Mouse (Mus musculus) embryonic facial prominence, embryonic 13.5 days (tissue): ENCODE data around the gene Gab2. TPM values are rescaled to one million over a fixed set of nuclear protein-coding genes. Genes with fewer than 3 reads are reported as not detected.

Experiments used
- ATAC-seq: fragments of 200-750 bp; cut with Nextera tagmentation; 2 replicates; pipeline ENCODE4 v1.8.0; 2017; ENCODE audit warnings: low read depth; ENCODE audit not compliant: insufficient number of reproducible peaks, insufficient read depth, low FRiP score, low TSS enrichment
- H3K27ac ChIP-seq: fragments of 300-500 bp; sonication (generic); 2 replicates; pipeline ENCODE4 v1.5.1; 2015; ENCODE audit warnings: moderate library complexity, mild to moderate bottlenecking, inconsistent platforms
- H3K27me3 ChIP-seq: fragments of 300-500 bp; sonication (generic); 2 replicates; pipeline ENCODE4 v1.6.1; 2015; ENCODE audit warnings: mild to moderate bottlenecking, inconsistent platforms
- H3K36me3 ChIP-seq: fragments of 300-500 bp; sonication (generic); 2 replicates; pipeline ENCODE4 v1.6.1; 2015; ENCODE audit warnings: mild to moderate bottlenecking, inconsistent platforms
- H3K4me1 ChIP-seq: fragments of 300-500 bp; sonication (generic); 2 replicates; pipeline ENCODE4 v1.6.1; 2015; ENCODE audit warnings: inconsistent platforms
- H3K4me2 ChIP-seq: fragments of 300-500 bp; sonication (generic); 2 replicates; pipeline ENCODE4 v1.6.1; 2015; ENCODE audit warnings: moderate library complexity, mild to moderate bottlenecking, inconsistent platforms
- H3K4me3 ChIP-seq: fragments of 300-500 bp; sonication (generic); 2 replicates; pipeline ENCODE4 v1.5.1; 2015; ENCODE audit warnings: mild to moderate bottlenecking, inconsistent platforms
- H3K9ac ChIP-seq: fragments of 300-500 bp; sonication (generic); 2 replicates; pipeline ENCODE4 v1.6.1; 2015; ENCODE audit warnings: mild to moderate bottlenecking, inconsistent platforms
- H3K9me3 ChIP-seq: fragments of 300-500 bp; sonication (generic); 2 replicates; pipeline ENCODE4 v1.6.1; 2016; ENCODE audit warnings: inconsistent platforms
- WGBS: fragments of 180-500 bp; shearing (Covaris S2); methylation state at CpG from one replicate; pipeline ENCODE4 v1.1.7; 2015; ENCODE audit warnings: mixed read lengths; 5-methylcytosine and 5-hydroxymethylcytosine counted together
- polyA plus RNA-seq: library from polyadenylated mRNA; unstranded; fragments of >200 nt; fragmentation: Nextera tagmentation; extraction: Ambion mirVana; gene quantifications from 2 replicates; pipeline ENCODE4 v1.2.1, GENCODE M21; 2015

Gene Gab2
- polyA plus RNA-seq, 1 experiment from 2014 or later = 4.9 TPM

- Histone ChIP-seq H3K27ac (no peak overlapping the region), H3K9ac (no peak overlapping the region), H3K36me3 (no peaks in the 10 kb centered on the region), H3K27me3 (no peaks in the 10 kb centered on the region), H3K9me3 (0 out of 2 replicates have a peak, but pooled peaks cover 5% of the 10 kb centered on the region), H3K4me2 (no peak overlapping the region), H3K4me3 (no peak overlapping the region), H3K4me1 (no peaks in the 10 kb centered on the region)
- ATAC-seq = no peak
- WGBS = 75% methylated on average over 4 of the region's 4 CpGs
Measured at GRCm38 (mm10) chr7:97338593-97338992, 257.2 kb downstream of the Gab2 start.

GRCm38 (mm10) chr7:97339623-97340022 lies 258.2 kb downstream of the Gab2 start:
- H3K4me1 ChIP-seq = no peaks in the 10 kb centered on the region
- no peak overlapping the region for H3K27ac ChIP-seq
- no peak overlapping the region for H3K4me2 ChIP-seq
- 0 out of 2 replicates have a peak, but pooled peaks cover 5% of the 10 kb centered on the region for H3K9me3 ChIP-seq
- 86% methylated on average over 7 of the region's 7 CpGs for WGBS
- no peak overlapping the region for H3K4me3 ChIP-seq
- H3K27me3 ChIP-seq = no peaks in the 10 kb centered on the region
- no peak overlapping the region for H3K9ac ChIP-seq
- no peak for ATAC-seq
- no peaks in the 10 kb centered on the region for H3K36me3 ChIP-seq

GRCm38 (mm10) chr7:97340907-97341849 lies 259.8 kb downstream of the Gab2 start:
- no peaks in the 10 kb centered on the region for H3K27me3 ChIP-seq
- WGBS = 67% methylated on average over 18 of the region's 18 CpGs
- H3K4me2 ChIP-seq = no peak overlapping the region
- H3K36me3 ChIP-seq = no peaks in the 10 kb centered on the region
- H3K4me1 ChIP-seq = peaks cover 15% of the 10 kb centered on the region
- H3K27ac ChIP-seq = no peak overlapping the region
- H3K4me3 ChIP-seq = no peak overlapping the region
- H3K9me3 ChIP-seq = 0 out of 2 replicates have a peak, but pooled peaks cover 5% of the 10 kb centered on the region
- ATAC-seq = no peak
- no peak overlapping the region for H3K9ac ChIP-seq

DNA sequence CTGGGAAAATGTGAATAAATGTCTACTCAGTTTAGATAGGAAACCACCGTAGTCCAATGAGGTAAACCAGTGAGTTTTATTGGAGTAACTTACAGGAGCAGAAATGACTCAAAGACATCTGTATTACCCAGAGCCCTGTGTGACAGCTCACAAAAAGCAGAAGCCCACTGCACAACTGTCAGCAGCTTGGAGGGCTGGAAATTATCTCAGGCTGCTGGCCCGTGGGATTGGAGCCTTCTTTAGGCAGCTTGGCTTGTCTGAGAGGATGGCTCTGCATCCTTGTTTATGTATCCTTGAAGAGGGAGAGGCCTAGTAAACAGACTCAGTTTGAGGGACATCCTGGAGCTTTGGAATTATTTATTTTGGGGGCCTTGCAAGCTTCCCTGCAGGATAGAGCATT lies 261.6 kb downstream of the Gab2 start:
- no peaks in the 10 kb centered on the region for H3K27me3 ChIP-seq
- no peak overlapping the region for H3K4me3 ChIP-seq
- 0 out of 2 replicates have a peak, but pooled peaks cover 5% of the 10 kb centered on the region for H3K9me3 ChIP-seq
- WGBS = 76% methylated on average over 2 of the region's 2 CpGs
- no peak overlapping the region for H3K27ac ChIP-seq
- peaks cover 15% of the 10 kb centered on the region for H3K4me1 ChIP-seq
- no peak for ATAC-seq
- H3K4me2 ChIP-seq = no peak overlapping the region
- peaks cover 7% of the 10 kb centered on the region for H3K36me3 ChIP-seq
- H3K9ac ChIP-seq = no peak overlapping the region

- Histone ChIP-seq H3K36me3 (peaks cover 17% of the 10 kb centered on the region), H3K9ac (no peak overlapping the region), H3K27ac (no peak overlapping the region), H3K4me3 (no peak overlapping the region), H3K4me2 (no peak overlapping the region), H3K27me3 (no peaks in the 10 kb centered on the region), H3K4me1 (peaks cover 15% of the 10 kb centered on the region), H3K9me3 (0 out of 2 replicates have a peak, but pooled peaks cover 5% of the 10 kb centered on the region)
- WGBS = 85% methylated on average over 2 of the region's 2 CpGs
- ATAC-seq = no peak
Measured at GRCm38 (mm10) chr7:97344655-97345054, 263.3 kb downstream of the Gab2 start.

DNA sequence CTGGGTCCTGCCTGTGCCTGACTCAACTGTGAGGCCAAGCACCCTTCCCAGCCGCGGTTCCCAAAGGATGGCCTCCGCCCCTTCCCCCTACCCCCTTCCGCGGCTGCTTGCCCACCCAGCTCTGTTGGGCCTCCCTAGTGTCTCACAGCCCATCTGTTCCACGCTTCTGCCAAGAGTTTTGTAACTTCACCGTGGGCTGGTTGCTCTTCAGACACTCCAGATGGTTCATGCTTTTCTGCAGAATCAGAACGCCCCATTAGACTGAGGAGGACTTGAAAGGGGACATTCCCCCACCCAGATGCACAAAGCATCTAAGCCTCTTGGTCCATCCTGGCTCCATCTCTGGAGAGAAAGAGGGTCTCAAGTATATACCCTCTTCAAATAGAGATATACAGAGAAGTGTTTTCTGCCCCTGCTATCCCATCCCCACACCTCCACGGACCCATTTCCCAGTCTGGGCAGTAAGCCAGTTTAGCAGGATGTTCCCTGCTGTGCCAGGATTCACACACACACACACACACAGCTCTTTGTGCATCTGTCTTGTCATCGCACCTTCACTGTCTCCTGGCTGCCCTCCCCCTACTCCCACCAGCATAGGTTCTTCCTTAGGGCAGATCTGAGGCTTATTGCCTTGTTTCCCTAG lies 264.0 kb downstream of the Gab2 start:
- peaks cover 15% of the 10 kb centered on the region for H3K4me1 ChIP-seq
- peaks cover 17% of the 10 kb centered on the region for H3K36me3 ChIP-seq
- ATAC-seq = no peak
- 47% methylated on average over 10 of the region's 10 CpGs for WGBS
- H3K27me3 ChIP-seq = no peaks in the 10 kb centered on the region
- H3K9me3 ChIP-seq = no peaks in the 10 kb centered on the region
- H3K9ac ChIP-seq = no peak overlapping the region
- no peak overlapping the region for H3K4me3 ChIP-seq
- no peak overlapping the region for H3K27ac ChIP-seq
- H3K4me2 ChIP-seq = no peak overlapping the region

DNA sequence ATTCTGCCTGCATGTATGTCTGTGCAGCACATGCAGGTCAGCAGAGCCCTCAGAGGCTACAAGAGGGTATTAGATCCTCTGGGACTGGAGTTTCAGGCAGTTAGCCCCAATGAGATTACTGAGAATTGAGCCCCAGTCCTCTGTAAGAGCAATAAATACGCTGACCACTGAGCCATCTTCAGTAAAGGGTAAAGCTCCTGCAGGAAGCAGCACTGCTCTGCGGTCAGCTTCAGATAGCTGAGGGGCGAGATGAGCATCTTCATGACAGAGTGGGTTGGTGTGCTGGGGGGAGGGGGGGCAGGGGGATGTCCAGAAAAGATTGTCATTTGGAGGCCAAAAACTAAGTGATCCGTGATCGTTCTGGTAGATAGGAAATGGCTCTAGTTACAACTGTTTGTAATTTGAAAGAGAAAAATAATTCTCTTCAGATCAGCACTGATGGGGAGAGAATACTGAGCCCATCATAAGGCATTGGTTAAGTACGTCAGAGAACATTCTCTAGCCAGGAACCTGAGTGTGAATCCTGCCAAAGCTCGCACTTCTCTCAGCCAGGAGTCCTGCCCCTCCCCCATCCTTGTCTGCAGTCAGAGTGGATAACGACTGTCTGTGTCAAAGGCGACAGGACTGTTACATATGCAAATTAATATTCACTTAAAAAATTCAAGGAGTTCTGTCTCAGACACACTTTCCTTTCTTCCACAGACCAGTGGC lies 264.9 kb downstream of the Gab2 start:
- Histone ChIP-seq H3K27ac (no peak overlapping the region), H3K9me3 (no peaks in the 10 kb centered on the region), H3K27me3 (no peaks in the 10 kb centered on the region), H3K9ac (no peak overlapping the region), H3K36me3 (peaks cover 17% of the 10 kb centered on the region), H3K4me3 (no peak overlapping the region), H3K4me1 (peaks cover 15% of the 10 kb centered on the region), H3K4me2 (no peak overlapping the region)
- ATAC-seq = no peak
- 71% methylated on average over 9 of the region's 9 CpGs for WGBS

- WGBS = 79% methylated on average over 4 of the region's 4 CpGs
- Histone ChIP-seq H3K27ac (no peak overlapping the region), H3K9ac (no peak overlapping the region), H3K27me3 (no peaks in the 10 kb centered on the region), H3K9me3 (no peaks in the 10 kb centered on the region), H3K4me1 (peaks cover 15% of the 10 kb centered on the region), H3K4me2 (no peak overlapping the region), H3K36me3 (peaks cover 17% of the 10 kb centered on the region), H3K4me3 (no peak overlapping the region)
- ATAC-seq = no peak
Measured at GRCm38 (mm10) chr7:97346822-97347166, 265.4 kb downstream of the Gab2 start.

DNA sequence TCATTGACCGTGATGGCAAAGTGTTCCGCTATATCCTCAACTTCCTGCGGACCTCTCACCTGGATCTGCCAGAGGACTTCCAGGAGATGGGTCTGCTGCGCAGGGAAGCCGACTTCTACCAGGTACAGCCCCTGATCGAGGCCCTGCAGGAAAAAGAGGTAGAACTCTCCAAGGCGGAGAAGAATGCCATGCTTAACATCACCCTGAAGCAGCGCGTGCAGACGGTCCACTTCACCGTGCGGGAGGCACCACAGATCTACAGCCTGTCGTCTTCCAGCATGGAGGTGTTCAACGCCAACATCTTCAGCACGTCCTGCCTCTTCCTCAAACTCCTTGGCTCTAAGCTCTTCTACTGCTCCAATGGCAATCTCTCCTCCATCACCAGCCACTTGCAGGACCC lies 266.1 kb downstream of the Gab2 start:
- Histone ChIP-seq H3K9me3 (no peaks in the 10 kb centered on the region), H3K36me3 (peaks cover 17% of the 10 kb centered on the region), H3K4me2 (no peak overlapping the region), H3K27me3 (no peaks in the 10 kb centered on the region), H3K27ac (no peak overlapping the region), H3K4me1 (peaks cover 15% of the 10 kb centered on the region), H3K4me3 (no peak overlapping the region), H3K9ac (no peak overlapping the region)
- WGBS = 95% methylated on average over 15 of the region's 15 CpGs
- ATAC-seq = no peak

DNA sequence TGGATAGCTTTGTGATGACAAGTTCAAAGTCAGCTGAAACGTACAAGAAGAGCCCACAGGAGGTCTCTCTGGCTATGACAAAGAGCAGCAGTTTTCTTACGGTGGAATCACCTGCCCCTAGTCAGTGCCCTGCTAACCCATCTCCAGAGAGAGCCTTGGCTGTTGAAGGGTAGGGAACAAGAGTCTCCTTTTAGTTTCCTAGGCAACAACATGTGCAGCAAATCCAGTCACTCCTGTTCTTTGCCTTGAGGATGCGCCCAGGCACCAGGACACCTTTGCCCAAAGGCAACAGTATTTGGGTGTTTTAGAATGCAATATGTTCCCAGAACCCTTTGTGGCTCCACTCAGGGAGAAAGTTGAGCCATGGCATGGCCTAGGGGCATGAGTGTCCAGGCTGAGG lies 266.9 kb downstream of the Gab2 start:
- WGBS = 81% methylated on average over 3 of the region's 3 CpGs
- peaks cover 15% of the 10 kb centered on the region for H3K4me1 ChIP-seq
- ATAC-seq = no peak
- no peak overlapping the region for H3K4me3 ChIP-seq
- peaks cover 17% of the 10 kb centered on the region for H3K36me3 ChIP-seq
- H3K4me2 ChIP-seq = no peak overlapping the region
- no peak overlapping the region for H3K9ac ChIP-seq
- H3K27ac ChIP-seq = no peak overlapping the region
- no peaks in the 10 kb centered on the region for H3K9me3 ChIP-seq
- no peaks in the 10 kb centered on the region for H3K27me3 ChIP-seq

- ATAC-seq = no peak
- Histone ChIP-seq H3K4me1 (peaks cover 15% of the 10 kb centered on the region), H3K4me2 (no peak overlapping the region), H3K27me3 (no peaks in the 10 kb centered on the region), H3K36me3 (peaks cover 17% of the 10 kb centered on the region), H3K9me3 (no peaks in the 10 kb centered on the region), H3K9ac (no peak overlapping the region), H3K27ac (no peak overlapping the region), H3K4me3 (no peak overlapping the region)
- WGBS = 76% methylated on average over 5 of the region's 5 CpGs
Measured at GRCm38 (mm10) chr7:97348836-97349235, 267.4 kb downstream of the Gab2 start.
